Mouse (Mus musculus) stomach, embryonic 16.5 days (tissue): Measurements from ENCODE around the gene Orc5. TPM values are rescaled to one million over a fixed set of nuclear protein-coding genes. Genes with fewer than 3 reads are reported as not detected.

Source experiments
- ATAC-seq: fragments of 200-750 bp; cut with Nextera tagmentation; 2 replicates; pipeline ENCODE4 v1.8.0; 2017; ENCODE audit warnings: moderate number of reproducible peaks, moderate TSS enrichment; ENCODE audit not compliant: insufficient read depth, low FRiP score
- H3K27ac ChIP-seq: fragments of 300-500 bp; sonication (generic); 2 replicates; pipeline ENCODE4 v1.5.1; 2014; ENCODE audit warnings: low read length
- H3K27me3 ChIP-seq: fragments of 300-500 bp; sonication (generic); 2 replicates; pipeline ENCODE4 v1.6.1; 2014; ENCODE audit warnings: low read length, control low read depth, mixed read lengths; ENCODE audit not compliant: control insufficient read depth, insufficient read depth
- H3K36me3 ChIP-seq: fragments of 300-500 bp; sonication (generic); 2 replicates; pipeline ENCODE4 v1.6.1; 2014; ENCODE audit warnings: low read length; ENCODE audit not compliant: control insufficient read depth, insufficient read depth
- H3K4me1 ChIP-seq: fragments of 300-500 bp; sonication (generic); 2 replicates; pipeline ENCODE4 v1.6.1; 2014; ENCODE audit warnings: low read length, control low read depth, mixed read lengths; ENCODE audit not compliant: control insufficient read depth, insufficient read depth
- H3K4me2 ChIP-seq: fragments of 300-500 bp; sonication (generic); 2 replicates; pipeline ENCODE4 v1.6.1; 2014; ENCODE audit warnings: low read depth, low read length, mixed read lengths
- H3K4me3 ChIP-seq: fragments of 300-500 bp; sonication (generic); replicated peaks from 2 replicates; pipeline ENCODE4 v1.5.1; 2014; ENCODE audit warnings: mild to moderate bottlenecking, low read length
- H3K9ac ChIP-seq: fragments of 300-500 bp; sonication (generic); 2 replicates; pipeline ENCODE4 v1.6.1; 2014; ENCODE audit warnings: low read length
- H3K9me3 ChIP-seq: fragments of 300-500 bp; sonication (generic); replicated peaks from 2 replicates; pipeline ENCODE4 v1.6.1; 2016; ENCODE audit warnings: low read length, control low read depth; ENCODE audit not compliant: control insufficient read depth
- WGBS: fragments of 180-500 bp; shearing (Covaris S2); extraction: QIAGEN DNeasy Blood & Tissue Kit; methylation state at CpG from one replicate; pipeline ENCODE4 v1.1.7; 2014; 5-methylcytosine and 5-hydroxymethylcytosine counted together
- polyA plus RNA-seq: library from polyadenylated mRNA; unstranded; fragments of >200 nt; fragmentation: Nextera tagmentation; extraction: Ambion mirVana; gene quantifications from 2 replicates; pipeline ENCODE4 v1.2.1, GENCODE M21; 2015

Gene Orc5
- polyA plus RNA-seq: 34.2 and 36.8 TPM in 2 replicates

- WGBS: 0% methylated on average over 31 of the region's 31 CpGs
- Histone ChIP-seq H3K4me3 (peak within 1 kb of the TSS; percentile 87), H3K4me2 (peak within 1 kb of the TSS; percentile 81), H3K36me3 (peaks cover 9% of the 10 kb centered on the region), H3K27me3 (no peaks in the 10 kb centered on the region), H3K27ac (peak within 1 kb of the TSS; percentile 89), H3K9ac (peak within 1 kb of the TSS; percentile 91), H3K9me3 (no peaks in the 10 kb centered on the region), H3K4me1 (no peaks in the 10 kb centered on the region)
- ATAC-seq: peak; percentile 99
Observed at GRCm38 (mm10) chr5:22550033-22550551, at the start of gene Orc5. Gene Orc5, minus strand, starts transcription at chr5:22550429.

GRCm38 (mm10) chr5:22596981-22597380 is 46.8 kb upstream of the Orc5 start:
- Histone ChIP-seq H3K4me1 (no peaks in the 10 kb centered on the region), H3K9me3 (no peaks in the 10 kb centered on the region), H3K9ac (no peak overlapping the region), H3K27ac (no peak overlapping the region), H3K4me2 (no peak overlapping the region), H3K36me3 (no peaks in the 10 kb centered on the region), H3K27me3 (no peaks in the 10 kb centered on the region), H3K4me3 (no peak overlapping the region)
- 89% methylated on average over 4 of the region's 4 CpGs for whole genome bisulfite sequencing
- ATAC-seq: no peak

DNA sequence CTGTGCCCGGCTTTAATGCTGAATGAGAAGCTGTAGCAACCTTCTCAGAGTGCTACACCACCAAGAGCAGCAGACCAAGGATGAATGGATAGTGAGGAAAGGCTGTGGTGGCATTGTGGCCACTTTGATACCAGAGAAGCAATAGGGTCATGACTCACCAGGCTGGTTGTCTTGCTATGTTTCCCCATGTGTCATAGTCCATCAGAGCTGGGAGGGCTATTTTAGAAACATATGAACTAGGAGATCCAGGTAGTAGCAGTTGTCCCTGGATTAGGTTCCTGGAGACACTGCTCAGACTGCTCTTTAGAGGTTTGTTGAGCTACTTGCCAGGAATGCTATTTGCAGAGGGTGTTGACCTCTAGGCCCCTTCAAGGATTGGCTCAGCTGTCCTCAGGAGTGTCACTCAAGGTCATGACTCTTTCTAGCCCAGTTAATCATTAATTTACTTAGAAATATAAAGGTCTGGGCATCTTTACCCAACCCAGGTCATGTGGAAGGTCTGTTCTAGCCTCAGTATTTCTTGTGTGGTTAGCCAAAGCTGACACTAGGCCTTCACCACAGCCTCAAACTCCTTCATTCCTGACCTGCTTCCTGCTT is 39.2 kb upstream of the Orc5 start:
- Histone ChIP-seq H3K4me2 (no peak overlapping the region), H3K36me3 (no peaks in the 10 kb centered on the region), H3K27ac (no peak overlapping the region), H3K9me3 (no peaks in the 10 kb centered on the region), H3K4me1 (no peaks in the 10 kb centered on the region), H3K27me3 (no peaks in the 10 kb centered on the region), H3K9ac (no peak overlapping the region), H3K4me3 (no peak overlapping the region)
- ATAC-seq: peak; percentile 53
- 71% methylated on average over 1 of the region's 1 CpGs for WGBS

DNA sequence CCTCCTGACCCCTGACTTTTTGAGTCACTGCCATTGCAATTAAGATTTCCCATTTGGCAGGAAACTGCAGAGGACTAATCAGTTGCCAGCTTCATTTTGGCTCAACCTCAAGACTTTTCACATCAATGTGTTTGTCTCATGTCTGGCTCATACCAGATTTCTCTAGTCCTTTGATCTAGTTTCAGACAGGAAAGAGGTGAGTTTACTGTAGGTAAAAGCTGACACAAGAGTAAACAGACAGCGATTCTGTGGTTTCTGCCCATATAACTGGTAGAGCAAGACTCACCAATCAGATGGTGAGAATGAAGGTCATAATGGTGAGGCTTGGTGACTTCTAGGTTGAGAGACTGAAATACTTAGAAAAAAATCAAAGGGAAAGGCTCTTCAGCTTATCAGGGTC is 37.3 kb upstream of the Orc5 start:
- no peaks in the 10 kb centered on the region for H3K27me3 ChIP-seq
- ATAC-seq: no peak
- H3K27ac ChIP-seq: no peak overlapping the region
- no peak overlapping the region for H3K9ac ChIP-seq
- WGBS: 57% methylated on average over 1 of the region's 1 CpGs
- no peaks in the 10 kb centered on the region for H3K36me3 ChIP-seq
- no peaks in the 10 kb centered on the region for H3K9me3 ChIP-seq
- no peaks in the 10 kb centered on the region for H3K4me1 ChIP-seq
- H3K4me3 ChIP-seq: no peak overlapping the region
- no peak overlapping the region for H3K4me2 ChIP-seq

DNA sequence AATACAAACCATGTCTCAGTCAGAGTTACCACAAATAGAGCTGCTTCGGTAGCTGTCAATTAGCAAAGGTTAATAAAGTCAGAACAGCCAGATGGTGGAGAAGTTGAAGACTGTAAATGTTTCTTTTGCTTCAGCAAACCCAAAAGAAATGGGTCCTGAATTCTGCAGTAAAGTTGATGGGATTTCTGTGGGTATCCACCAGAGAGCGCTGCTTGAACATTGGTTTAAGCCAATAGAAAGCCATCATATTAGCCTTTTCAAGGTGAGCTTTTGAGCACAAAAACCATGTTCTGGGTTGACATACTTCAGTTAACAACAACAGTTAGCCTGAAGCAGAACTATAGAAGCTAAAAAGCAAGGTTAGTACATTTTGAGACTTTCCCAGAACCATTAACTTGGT is 34.3 kb upstream of the Orc5 start:
- Histone ChIP-seq H3K4me2 (no peak overlapping the region), H3K9ac (no peak overlapping the region), H3K4me1 (no peaks in the 10 kb centered on the region), H3K27me3 (no peaks in the 10 kb centered on the region), H3K4me3 (no peak overlapping the region), H3K9me3 (no peaks in the 10 kb centered on the region), H3K36me3 (no peaks in the 10 kb centered on the region), H3K27ac (no peak overlapping the region)
- no peak for ATAC-seq
- 55% methylated on average over 2 of the region's 2 CpGs for WGBS

- ATAC-seq: no peak
- no peaks in the 10 kb centered on the region for H3K9me3 ChIP-seq
- H3K9ac ChIP-seq: no peak overlapping the region
- no peak overlapping the region for H3K4me3 ChIP-seq
- H3K36me3 ChIP-seq: no peaks in the 10 kb centered on the region
- H3K4me1 ChIP-seq: no peaks in the 10 kb centered on the region
- H3K27me3 ChIP-seq: no peaks in the 10 kb centered on the region
- H3K4me2 ChIP-seq: no peak overlapping the region
- H3K27ac ChIP-seq: no peak overlapping the region
- WGBS: 72% methylated on average over 3 of the region's 3 CpGs
Observed at GRCm38 (mm10) chr5:22578011-22578410, 27.8 kb upstream of the Orc5 start.

DNA sequence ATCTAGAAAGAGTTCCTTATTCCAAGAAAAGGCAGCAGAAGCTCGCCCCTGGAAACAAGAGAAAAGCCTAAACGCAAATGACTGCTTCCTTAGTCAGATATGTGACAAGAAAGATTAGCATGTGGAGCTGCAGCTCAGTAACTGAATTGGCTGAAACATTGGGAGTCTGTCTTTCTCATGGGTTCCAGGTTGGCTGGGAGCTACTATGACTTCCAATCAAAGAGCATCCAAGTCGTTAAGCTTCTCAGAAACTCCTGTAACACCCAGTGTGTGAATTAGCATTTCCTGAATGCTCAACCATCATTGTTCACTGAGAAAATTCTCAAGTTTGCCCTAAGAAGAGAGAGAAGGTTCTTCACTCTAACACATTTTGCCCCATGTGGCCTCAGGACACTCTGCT is 24.5 kb upstream of the Orc5 start:
- Histone ChIP-seq H3K36me3 (no peaks in the 10 kb centered on the region), H3K4me2 (no peak overlapping the region), H3K4me1 (no peaks in the 10 kb centered on the region), H3K27ac (no peak overlapping the region), H3K9ac (no peak overlapping the region), H3K27me3 (no peaks in the 10 kb centered on the region), H3K9me3 (no peaks in the 10 kb centered on the region), H3K4me3 (no peak overlapping the region)
- ATAC-seq: no peak
- WGBS: 62% methylated on average over 3 of the region's 3 CpGs

GRCm38 (mm10) chr5:22574161-22574560 is 23.9 kb upstream of the Orc5 start:
- H3K9me3 ChIP-seq: no peaks in the 10 kb centered on the region
- no peaks in the 10 kb centered on the region for H3K27me3 ChIP-seq
- no peak overlapping the region for H3K4me2 ChIP-seq
- no peak overlapping the region for H3K4me3 ChIP-seq
- no peak overlapping the region for H3K9ac ChIP-seq
- H3K27ac ChIP-seq: no peak overlapping the region
- no peaks in the 10 kb centered on the region for H3K4me1 ChIP-seq
- H3K36me3 ChIP-seq: no peaks in the 10 kb centered on the region
- ATAC-seq: no peak
- 47% methylated on average over 1 of the region's 1 CpGs for WGBS

DNA sequence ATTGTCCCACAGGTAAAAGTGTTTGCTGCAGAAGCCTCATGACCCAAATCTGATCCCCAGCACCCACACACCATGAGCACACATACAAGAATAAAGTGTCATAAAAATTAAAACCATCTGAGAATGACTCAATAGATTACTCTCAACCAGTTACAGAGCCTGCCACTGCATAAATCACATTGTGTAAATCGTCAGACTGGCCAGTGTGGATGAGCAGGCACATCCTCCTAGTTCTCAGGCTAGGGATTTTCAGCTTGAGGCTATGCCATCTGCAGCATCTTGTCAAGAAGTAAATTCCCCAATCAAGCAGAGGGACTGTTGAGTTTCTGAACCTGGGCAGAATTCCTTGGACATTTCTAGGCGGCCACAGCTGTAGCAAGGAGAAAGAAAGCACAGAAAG is 23.5 kb upstream of the Orc5 start:
- Histone ChIP-seq H3K9ac (no peak overlapping the region), H3K36me3 (no peaks in the 10 kb centered on the region), H3K4me1 (no peaks in the 10 kb centered on the region), H3K4me3 (no peak overlapping the region), H3K9me3 (no peaks in the 10 kb centered on the region), H3K4me2 (no peak overlapping the region), H3K27ac (no peak overlapping the region), H3K27me3 (no peaks in the 10 kb centered on the region)
- WGBS: 51% methylated on average over 2 of the region's 2 CpGs
- no peak for ATAC-seq
